Mouse (Mus musculus): ENCODE measurements around the gene Galnt18.

Gene Galnt18

DNA sequence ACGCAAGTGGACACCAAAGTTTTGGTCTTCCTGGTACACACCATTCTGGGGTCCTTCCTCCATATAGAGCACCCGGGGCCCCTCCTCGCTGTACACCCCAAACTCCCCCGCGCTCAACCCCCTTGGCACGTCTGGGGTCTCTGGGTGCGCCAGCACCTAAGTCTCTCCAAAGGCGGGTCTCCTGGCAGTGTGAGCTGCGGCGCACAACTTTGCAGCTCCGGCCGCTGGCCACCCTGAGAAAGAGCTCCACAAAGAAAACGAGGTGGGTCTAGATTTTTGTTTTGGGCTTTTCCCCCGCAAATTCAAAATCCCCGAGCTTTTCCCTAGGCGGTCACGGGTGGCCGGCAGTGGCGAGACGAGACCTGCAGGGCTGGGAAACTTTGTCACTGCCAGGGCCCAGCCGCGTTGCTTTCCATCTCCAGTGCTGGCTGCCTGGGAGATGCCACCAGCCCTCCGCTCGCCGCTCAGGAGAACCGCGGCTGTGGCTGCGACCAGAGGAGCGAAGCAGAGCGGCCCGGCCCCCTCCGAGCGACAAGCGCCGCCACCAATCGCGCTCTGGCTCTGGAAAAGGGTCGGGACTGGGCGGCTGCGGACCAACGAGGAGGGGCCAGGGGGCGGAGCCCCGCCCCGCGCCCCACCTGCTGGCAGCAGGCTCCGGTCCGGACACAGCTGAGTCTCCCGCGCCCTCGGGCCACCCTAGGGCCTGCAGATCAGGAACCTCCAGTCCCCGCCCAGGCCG lies at the start of gene Galnt18:
Gene Galnt18, minus strand, starts transcription at position 474 of the 739 bp plus-strand sequence.
- DNase-seq (ENCODE audit: low read depth) = peak; percentile 1

DNA sequence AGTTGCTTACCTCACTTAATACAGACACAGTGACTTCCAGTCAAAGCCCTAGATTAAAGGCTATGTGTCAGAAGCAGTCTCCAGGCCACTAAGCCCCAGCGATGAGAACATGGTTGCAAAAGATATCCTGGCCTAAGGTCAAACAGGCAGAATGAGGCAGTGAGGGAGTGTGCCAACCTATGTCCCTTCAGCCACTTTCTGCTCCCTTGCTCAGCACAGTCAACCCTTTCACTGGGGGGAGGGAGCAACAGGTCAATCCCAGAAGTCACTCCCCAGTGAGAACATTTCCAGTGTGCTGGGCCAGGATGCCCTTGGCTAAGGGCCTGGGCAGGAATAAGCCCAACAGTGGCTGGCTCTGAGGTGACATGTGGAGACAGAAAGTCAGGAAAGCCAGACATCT lies 47.6 kb upstream of the Galnt18 start:
- no peak for DNase-seq (ENCODE audit: low read depth)

DNA sequence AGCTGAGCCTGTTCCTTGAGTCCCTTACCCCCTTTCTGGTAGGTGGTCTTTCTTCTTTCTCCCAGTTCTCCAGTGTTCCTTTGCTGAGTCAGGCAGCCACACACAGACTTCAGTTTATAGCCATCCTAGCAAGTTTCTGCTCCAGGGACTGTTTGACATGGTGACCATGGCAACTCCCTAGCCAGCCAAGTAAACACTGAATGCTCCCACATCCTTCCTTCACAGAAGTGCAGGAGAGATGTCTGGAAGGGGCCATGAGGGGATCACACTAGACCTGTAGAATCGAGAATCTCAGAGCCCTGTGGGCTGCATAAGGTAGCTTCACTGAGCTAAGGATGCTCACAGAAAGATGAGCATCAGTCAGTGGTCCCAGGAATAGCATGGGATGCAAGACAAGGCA lies 33.3 kb upstream of the Galnt18 start:
- no peak for DNase-seq (ENCODE audit: low read depth)

DNA sequence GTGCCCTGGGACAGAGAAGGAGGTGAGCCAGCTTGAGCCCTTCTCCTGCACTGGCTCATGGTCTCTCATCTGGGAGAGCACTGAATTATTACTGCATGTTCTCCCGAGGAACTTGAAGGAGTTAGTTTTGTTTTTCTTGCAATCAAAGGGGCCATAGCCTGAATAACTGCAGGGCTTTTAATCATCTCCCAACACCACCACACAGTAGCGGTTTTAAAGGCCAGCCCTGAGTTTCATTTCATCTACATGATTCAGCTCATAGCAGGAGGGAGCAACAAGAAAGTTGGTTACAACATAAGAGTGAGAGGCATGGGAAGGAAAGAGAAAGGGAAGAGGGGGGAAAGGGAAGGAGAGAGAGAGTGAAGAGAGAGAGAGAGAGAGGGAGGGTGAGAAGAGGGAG lies 31.3 kb upstream of the Galnt18 start:
- DNase-seq (ENCODE audit: low read depth) = no peak

DNA sequence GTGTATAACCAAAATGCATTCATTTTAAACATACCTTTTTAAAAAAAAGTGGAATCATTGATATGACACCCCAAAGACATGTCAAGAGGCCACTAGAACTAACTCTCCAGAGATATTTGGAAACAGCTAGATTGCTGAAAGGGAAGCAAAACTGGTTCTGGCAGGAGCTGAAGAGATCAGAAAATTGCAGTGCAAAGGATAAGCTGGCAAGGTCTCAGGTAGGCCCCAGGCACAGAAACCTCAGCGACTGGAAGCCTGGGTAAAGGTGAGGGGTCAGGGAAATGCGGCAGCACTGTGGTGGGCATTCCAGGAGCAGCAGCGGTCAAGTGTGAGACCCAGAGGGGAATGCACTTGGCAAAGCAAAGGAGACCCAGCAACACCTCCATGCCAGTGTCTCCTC lies 30.0 kb upstream of the Galnt18 start:
- DNase-seq (ENCODE audit: low read depth) = no peak

DNA sequence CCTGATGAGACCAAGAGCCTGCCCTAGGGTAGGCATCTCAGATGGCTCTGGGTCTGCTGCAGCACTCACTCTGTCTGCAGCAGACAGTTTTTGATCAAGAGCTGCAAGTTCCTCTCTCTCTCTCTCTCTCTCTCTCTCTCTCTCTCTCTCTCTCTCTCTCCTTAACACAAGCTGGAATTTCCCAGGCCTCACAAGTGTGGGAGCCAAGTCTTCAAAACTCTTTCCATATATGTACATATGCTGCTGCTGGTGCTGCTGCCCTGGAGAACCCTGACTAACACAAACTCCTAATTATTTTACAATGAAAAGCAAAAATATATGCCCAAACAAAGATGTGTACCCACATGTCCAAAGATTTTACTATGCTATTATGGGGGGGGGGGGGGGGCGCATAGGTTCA lies 26.3 kb upstream of the Galnt18 start:
- no peak for DNase-seq (ENCODE audit: low read depth)

DNA sequence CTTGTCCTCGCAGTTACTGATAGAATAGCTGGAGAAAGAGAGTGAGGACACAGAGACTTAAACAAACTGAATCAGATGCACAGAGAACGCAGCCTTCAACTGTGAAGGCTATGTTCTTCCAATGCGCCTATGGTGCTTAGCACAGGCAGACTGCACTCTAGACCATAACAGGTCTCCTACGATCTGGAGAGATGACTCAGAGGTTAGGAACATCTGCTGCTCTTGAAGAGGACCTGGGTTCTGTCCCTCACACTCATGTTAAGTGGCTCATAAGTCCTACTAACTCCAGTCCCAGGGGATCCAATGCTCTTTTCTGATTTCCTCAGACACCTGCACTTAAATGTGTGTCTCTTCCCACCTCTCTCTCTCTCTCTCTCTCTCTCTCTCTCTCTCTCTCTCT lies 24.9 kb upstream of the Galnt18 start:
- DNase-seq (ENCODE audit: low read depth) = no peak

DNA sequence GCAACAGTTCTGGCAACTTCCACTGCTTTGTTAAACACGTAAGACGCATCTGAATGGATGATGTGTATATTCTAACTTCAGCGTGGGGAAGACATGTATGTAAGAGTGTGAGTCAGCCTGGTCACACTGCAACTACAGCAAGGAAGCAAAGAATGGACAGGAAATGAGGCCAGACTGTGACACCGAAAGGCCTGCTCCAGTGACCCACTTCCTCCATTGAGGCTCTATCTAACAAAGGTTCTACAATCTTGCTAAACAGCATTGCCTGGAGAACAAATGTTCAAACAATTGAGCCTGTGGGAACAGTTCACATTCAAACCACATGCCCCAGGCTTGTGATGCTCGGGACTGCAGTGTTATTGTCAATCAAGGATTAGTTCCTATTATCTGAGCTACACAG lies 21.0 kb upstream of the Galnt18 start:
- no peak for DNase-seq (ENCODE audit: low read depth)

DNA sequence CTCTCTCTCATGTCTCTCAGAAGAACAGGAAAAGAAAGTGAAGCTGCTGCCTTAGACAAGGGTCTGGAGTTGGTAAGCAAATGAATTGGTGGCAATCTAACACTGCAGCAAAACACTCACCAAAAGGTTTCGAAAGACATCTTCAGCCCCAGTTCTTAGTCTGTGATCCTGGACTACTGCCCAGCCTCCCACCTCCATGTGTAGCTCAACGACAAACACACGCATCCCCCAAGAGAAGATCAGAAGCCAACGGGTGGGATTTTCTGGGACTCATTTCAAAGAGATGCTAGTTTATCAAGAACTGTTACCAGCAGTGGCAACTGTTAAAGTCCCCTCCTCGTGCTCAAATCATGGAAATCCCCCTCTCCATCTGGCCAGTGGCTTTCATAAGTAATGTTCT lies 20.3 kb upstream of the Galnt18 start:
- DNase-seq (ENCODE audit: low read depth) = no peak

DNA sequence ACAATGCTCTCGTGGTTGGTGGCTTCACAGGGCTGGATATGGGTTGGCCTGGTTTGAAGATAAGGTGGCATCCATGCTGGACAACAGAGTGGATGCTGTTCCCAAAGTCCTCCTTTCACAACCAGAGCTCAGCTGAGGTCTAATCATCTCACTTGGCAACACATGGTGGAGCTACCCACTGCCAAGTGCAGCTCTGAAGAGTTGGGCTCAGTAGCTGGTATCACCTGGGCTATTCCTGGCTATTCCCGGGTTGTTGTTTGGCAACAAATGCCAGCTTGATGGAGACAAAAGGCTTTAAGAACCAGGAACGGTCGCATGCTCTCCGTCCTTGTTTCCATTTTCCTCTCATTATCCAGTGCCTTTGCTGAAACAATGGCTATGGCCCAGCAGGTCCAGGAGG lies 19.2 kb upstream of the Galnt18 start:
- no peak for DNase-seq (ENCODE audit: low read depth)

DNA sequence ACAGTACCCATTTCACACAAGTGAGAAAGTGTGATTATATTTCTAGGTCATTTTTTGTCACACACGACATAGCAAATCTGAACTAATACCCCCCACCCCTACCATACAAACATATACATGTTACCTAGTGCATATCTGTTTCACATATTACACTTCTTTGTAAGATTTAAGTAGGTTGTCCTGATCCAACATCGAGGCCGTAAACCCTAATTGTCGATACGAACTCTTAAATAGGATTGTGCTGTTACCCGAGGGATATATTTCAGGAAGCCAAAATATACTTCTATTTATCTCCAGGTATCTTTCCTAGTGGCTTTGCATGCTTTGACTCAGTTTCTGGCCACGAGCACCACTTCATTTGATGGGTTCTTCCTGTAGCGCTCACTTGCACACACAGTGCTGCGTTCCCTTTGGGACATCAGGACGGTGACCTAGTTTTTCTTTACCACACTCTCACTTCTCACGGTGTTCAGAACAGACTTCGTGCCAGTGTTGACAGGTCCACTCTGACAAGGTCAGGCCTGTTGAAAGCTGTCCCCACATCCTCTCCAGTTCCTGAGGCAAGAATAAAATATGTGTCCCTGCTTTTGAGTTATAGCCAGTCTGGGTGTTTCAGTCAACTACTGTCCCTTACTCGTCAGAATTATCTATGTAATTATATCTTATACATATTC lies 17.7 kb upstream of the Galnt18 start:
- DNase-seq (ENCODE audit: low read depth) = no peak

DNA sequence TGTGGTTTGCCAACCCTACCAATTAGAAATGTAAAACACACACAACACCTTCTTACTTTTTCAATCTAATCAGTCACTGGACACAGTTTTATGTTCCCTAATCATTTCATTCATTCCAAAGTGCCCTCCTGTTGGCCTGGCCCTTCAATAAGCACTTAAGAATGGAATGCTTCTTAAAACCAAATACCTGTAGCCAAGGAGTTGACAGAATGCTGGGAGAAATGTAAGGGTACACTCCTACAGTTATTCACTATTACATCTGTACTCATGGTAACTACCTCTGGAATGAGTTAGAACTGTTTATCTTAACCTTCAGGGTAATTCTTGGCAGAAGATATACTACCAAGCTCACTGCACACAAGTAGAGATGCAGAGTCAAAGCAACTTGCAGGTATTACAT lies 15.3 kb upstream of the Galnt18 start:
- DNase-seq (ENCODE audit: low read depth) = no peak

DNA sequence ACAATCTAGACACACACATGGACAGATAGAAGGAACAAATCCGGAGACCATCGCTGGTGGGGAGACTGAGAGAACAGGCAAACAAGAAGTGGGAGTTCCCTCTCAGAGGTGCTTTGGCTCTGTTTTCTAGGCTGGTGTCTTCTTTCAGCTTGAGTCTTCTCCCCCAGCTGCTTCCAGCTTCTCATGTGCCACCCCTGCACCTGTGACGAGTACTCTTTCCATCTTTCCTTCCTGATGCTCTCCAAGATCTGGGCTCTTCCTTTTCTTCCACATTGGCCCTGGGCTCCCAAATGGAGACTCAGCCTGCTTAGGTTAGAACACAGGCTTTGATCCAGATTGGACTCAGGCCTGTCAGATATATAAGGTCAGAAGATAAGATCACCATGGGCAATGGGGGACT lies 12.4 kb upstream of the Galnt18 start:
- DNase-seq (ENCODE audit: low read depth) = no peak

DNA sequence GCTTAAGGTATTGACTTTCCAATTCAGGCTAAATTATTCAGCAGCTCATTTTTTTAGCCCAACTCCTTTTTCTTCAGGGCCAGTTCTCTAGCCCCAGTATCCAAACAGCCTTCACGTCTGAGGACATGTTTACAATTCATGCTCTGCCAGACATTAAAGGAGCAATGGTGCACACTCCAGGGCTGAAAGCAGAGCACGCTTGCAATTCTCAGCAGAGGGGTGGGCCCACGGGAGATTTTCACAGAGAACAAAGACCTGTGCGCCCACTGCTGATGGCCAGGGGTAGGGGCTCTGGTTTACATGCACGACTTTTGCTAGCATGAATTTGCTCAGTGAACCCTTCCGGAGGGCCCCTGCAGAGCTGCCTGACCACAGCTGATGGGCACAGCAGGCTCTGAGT lies 11.6 kb upstream of the Galnt18 start:
- DNase-seq (ENCODE audit: low read depth) = no peak

DNA sequence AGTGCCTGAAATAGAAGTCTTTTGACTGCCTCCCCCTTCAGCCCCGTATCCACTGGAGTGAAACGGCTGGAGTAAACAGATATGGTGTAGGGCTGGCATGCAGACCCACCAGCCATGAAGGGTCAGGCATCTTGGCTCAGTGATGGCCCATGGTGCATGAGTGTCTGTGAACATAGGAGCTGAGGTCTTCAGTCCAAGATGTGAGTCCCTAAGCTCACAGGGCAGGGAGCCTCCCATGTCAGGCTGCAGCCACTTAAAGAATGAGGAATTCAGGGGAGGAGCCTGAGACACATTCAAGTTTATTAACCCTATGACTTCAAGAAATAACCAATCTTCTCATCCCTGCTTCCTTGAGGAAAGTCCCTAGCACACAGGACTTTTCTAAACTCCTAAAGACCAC lies 8.1 kb upstream of the Galnt18 start:
- DNase-seq (ENCODE audit: low read depth) = no peak

DNA sequence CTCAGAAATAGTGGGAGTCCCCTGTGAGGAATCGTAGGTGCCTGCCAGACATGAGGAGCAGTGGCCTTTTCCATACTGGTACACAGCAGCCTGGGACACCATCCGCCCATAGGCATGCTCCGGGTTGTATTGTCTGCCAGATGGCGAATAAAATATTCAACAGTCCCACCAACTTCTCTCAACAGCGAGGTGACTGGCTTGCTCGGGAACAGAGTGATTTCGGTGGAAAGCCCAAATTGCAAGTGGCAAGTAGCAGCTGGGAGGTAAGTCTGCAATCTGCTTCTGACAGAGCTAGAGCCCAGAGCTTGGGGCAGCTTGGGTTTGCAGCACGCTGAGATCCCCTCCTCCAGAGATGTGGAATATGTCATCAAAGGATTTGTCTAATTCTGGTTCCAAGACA lies 5.7 kb upstream of the Galnt18 start:
- no peak for DNase-seq (ENCODE audit: low read depth)

DNA sequence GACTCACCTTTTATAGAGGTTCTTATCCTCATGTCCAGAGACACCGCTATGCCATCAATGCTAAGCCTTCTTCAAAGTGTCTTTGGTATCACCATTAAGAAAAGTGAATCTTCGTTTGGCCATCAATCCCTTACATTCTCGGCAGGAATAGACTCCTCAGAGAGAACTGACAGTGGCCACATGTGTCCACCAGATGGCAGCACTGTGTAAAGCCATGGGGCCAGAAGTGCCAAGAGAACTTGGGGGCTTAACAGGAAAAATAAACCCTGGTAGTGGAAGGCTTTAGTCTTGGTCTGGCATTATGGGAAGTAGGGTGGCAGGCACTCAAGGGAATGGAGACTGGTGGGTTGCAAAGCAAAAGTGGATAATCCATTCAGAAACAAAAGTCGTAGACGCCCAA lies 2.3 kb upstream of the Galnt18 start:
- peak; percentile 50 for DNase-seq (ENCODE audit: low read depth)

DNA sequence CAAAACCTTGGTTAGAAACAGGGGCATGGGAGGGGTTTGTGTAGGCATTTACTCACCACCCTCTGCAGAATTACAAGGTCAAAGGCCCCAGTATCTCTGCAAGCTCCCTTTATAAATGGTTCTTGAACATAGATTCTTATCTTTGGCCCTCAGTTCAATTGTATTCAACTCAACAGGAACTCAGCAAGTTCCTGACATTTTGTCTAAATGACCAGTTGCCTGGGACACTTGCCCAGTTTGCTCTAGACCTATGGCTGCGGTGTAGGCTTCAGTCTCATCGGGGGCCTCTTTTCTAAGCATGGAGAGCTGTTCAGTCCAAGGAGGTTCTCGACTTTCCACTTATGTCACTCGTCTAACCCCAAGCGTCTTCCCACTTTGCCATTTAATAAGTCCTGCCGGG lies 1.5 kb upstream of the Galnt18 start:
- no peak for DNase-seq (ENCODE audit: low read depth)

DNA sequence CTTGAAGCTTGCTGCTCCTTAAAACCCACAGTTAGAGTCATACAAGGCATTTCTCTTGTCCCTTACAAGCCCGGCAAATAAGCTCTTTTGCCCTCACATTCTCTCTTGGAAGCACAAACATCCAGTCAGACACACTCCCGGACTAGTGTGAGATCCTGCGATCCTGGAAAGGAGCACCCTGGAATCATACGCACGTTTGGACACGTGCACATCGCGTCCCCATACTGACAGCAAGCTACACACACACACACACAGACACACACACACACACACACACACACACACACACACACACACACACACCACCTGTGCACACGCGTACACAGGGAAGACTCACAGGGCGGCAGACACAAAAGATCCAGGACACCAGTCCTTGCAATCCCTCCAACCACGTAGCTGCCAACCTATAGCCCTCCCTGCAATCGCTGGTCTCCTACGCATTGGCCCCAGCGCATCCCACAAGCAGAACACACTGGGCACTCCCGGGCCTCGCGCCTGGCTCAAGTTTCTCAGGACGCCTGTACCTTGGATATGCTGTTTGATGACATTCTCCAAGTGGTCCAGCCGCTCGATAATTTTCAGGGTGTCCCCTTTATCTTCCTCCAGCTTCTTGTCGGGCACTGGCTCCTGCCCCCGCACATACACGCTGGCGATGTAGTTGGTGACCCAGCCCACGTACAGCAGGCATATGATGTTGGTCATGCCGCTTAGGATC lies 831 bp downstream of the Galnt18 start:
- DNase-seq (ENCODE audit: low read depth) = no peak

DNA sequence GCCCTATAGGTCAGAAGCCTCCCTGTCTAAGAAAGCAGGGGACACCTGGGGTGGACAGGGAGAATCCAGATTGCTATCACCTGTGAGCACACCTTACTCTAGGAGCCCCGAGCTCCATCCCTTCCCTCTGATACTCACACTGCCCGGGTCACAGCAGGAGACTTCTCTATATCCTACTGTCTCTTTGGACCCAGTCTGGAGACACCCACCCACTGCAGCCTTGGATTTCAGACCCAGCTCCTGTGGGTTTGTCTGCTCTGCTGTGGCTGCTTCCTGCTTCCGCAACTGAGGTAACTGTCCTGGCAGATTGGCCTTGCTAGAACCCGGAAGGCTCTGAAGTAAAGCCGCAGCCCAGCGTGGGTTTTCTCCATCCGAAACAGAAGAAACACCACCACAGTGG lies 1.6 kb downstream of the Galnt18 start:
- DNase-seq (ENCODE audit: low read depth) = no peak

DNA sequence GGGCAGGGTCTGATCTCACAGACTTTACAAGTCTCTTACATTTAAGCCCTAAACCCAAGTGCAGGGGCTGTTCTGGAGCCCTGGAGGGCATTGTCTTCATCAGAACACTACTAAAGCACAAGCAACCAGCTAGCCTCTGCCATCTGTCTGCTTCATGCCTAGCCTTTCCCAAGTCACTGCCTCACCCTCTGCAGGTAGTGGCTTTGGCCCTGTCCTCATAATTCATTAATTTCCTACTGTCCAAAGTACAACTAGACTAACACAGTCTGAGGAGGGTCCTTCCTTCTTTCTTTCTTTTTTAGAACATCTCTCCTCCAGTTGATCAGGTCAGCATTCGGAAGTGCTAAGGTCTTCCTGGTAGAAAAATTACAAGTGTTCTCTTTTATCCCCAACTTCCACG lies 2.6 kb downstream of the Galnt18 start:
- DNase-seq (ENCODE audit: low read depth) = no peak

DNA sequence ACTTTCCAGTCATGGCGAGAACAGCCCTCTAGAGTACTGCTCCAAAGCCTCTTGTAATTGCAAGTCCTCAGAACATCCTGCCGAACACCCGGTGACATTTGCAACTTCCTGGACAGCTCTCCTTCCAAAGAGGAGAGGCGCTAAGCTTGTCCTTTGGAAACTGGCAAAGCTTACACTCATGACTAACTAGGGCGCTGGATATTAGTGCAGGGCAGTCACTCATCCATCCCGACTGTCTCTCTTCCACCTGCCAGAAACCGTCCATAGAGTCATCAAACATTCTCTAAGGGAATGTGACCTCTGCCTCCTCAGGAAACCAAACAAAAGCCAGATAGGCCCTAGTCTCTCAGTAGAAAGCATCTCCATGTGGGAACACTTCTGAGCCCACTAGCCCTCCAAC lies 3.6 kb downstream of the Galnt18 start:
- no peak for DNase-seq (ENCODE audit: low read depth)

DNA sequence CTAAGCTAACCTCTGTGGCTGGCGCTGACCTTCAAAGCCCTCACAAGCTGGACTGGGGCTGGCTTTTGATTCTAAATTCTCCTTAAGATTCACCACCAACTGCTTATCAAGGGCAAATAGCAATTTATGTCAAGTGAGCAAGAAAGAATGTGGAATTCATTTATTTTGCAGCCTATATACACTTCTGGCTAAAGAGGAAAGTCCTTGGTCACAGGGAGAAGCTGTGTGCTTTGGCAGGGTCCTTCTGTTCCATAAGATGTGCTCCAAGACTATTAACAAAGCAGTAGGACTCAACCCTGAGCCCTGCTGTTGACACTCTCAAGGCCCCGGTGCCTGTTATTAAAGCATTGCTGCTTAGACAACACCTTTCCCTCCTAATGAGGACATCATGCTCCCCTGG lies 7.4 kb downstream of the Galnt18 start:
- DNase-seq (ENCODE audit: low read depth) = no peak
